Mouse (Mus musculus) gastrocnemius, postnatal 14 days (tissue): ENCODE measurements around the gene Vwf. TPM values are rescaled to one million over a fixed set of nuclear protein-coding genes. Genes with fewer than 3 reads are reported as not detected.

ENCODE experiments used
- DNase-seq: peaks from one replicate; pipeline ENCODE4 v3.0.0; 2021; ENCODE audit warnings: mixed read lengths
- intact Hi-C: fragments of 180-260 bp; cut with DNase I; formaldehyde crosslinking; loops from one replicate; pipeline ENCODE4 v1.15.1; 2025; ENCODE audit warnings: low total_unique reads
- total RNA-seq, 2 experiments: library from RNA; stranded (reverse); gene quantifications; 2 replicates each; pipeline ENCODE4 v1.2.3; 2021

Gene Vwf
- total RNA-seq, 2 experiments from 2014 or later = 25.4 to 29.5 TPM

DNA sequence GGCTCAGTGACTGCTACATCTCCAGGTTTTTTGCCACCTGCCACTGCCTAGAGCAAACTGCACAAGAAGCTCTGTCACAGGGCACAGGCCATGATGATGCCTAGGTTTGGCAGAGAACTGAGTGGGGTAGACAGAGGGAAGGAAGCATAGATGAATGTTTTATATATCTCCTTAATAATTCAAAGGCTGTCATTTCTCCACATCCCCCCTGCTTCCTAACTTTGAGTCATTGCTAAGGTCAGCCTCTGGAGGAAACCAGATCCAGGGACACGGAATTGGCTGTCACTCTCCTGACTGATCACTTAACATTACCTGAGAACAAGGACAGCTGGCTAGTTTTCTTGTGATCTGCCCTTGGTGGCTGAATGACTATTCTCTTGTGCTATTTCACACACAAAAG, 141.4 kb downstream of the Vwf start:
- DNase-seq = no peak
- intact Hi-C loops = no loop called here

DNA sequence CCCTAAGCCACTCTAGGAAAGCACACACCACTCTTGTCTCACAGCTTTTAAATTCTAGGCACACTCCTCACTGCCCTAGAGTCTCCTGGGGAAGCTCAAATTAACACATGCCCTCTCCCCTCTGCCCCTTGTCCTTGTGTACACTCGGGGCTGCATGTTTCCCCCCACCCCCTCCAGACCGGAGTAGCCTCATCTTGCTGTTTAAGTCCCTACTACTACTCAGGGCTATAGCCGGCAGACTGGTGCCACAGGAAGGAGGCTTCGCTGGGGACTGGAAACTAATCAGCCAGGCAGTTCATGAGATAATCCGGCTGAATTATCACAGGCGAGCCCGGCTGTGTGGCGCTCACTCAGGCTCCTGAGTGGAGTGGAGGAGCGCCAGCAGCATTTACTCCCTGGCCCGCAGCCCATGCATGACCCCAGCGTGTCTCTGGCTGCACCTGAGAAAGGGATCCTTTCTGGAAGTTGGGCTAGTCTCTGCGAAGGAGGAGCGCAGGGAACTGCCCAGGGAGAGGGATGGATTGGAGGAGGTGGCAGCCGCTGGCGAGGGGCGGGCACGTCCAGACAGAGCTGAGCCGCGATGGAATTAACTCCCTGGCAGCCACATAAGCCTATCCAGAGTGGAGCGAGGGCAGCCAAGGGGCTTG, 143.6 kb downstream of the Vwf start, which contains the start of gene Ano2:
Gene Ano2, plus strand, starts transcription at position 363 of the 647 bp plus-strand sequence.
- intact Hi-C loops = no loop called here
- DNase-seq = no peak

DNA sequence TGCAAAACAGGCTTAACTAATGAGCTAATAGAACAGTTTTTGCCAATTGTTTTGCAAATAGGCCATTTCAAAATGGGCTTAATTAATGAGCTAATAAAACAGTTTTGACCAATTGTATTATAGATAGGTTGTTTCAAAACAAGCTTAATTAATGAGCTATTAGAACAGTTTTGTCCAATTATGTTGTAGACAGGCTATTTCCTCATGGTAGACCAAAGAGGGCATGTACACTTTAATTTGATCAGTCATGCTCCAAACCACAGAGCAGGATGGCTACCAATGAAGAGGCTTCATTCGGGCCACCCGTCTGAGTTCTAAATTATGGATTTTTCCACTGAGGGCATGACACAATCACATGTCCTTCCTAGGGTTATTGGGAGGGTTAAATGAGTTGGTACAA, 154.6 kb downstream of the Vwf start:
- no peak for DNase-seq
- intact Hi-C loops = no loop called here

DNA sequence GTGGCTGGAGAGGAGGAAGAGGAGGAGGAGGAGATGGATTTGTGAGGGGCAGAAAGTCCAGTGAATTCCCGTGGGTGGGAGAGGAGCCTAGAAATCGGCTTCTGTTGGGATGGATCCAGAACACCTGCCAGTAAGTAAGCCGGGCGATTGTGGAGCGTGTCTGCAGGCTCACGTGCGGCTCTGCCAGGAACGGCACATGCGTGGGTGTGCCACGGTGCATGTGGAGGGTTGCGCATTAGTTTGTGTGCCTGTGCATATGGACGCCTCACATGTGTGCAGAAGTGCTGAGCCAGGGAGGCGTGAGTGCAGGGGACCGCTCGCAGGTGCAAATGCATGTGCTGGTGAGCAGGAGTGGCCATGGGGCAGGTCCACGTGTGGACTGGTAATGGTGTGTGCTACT, 164.7 kb downstream of the Vwf start:
- DNase-seq = no peak
- intact Hi-C loops = no loop called here

DNA sequence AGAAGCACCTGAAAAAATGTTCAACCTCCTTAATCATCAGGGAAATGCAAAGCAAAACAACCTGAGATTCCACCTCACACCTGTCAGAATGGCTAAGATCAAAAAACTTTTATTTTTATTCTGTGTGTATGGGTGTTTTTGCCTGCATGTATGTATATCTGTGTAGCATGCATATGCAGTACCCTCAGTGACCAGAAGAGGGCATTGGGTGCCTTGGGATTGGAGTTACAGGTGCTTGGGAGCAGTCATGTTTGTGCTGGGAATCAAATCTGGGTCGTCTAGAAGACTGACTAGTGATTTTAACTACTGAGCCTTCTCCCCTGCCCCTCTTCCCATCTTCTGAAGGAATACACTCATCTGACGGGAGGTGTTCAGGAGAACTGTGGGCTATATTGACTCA, 179.8 kb downstream of the Vwf start:
- DNase-seq = no peak
- intact Hi-C loops = no loop called here

DNA sequence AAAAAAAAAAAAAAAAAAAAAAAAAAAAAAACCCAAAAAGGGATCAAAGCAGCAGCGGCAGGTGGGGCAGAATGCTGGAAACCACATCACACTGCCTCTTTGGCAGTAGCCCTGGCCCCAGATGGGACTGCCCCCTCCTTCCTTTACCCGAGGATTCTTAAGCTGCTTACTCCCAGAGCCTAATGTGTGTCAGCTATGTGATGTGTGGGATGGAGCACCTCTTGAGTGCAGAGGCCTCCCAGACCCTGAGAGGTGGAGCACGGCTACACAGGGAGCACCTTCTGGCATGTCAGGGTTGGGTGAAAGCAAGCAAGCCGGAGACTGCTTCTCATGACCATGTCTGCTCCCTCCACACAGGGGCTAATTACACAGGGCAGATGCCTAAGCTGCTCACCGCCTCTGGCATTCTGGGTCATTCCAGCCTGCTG, 180.9 kb downstream of the Vwf start:
- intact Hi-C loops = no loop called here
- DNase-seq = no peak

DNA sequence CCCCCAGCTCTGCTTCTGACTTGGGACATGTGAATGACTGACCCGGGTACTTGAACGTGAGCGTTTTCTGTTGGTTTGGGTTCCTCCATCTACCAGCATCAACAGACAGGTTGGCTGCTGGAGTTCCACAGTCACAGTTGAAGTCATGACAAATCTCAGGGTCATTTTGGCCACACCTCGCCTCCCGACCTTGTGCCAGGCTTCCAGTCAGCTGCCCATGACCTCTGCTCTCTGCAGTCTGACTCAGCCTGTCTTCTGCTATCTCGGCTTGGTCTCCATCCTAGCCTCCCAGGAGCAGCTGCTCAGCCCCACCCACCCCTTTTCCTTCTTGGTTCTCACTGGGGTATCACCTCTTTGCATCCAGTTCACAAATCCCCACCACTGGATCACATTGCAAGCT, 182.9 kb downstream of the Vwf start:
- intact Hi-C loops = no loop called here
- DNase-seq = no peak

DNA sequence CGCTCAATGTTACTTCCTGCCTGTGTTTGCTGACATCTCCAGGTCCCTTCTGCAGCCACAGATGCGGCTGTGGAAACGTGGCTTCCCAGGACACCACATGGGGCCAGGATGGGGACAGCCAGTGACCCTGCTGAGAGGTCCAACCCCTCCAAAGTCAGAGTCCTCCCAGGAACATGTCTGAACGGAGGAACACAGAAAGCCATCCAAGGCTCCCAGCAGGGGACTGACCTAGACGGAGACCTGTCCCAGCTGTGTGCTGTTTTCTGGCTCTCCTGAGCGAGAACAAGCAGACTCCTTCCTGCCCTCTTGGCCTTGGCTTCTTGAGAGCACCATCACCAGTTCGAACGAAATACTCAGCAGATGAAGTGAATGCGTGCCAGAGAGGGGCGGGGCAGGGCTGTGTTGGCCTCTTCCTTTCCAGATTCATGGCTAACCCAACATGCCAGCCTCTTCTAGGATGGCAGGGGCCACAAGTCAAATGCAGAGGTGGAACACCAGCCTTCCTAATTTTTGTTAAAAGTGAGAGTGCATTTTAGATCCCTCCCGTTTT, 183.5 kb downstream of the Vwf start:
- intact Hi-C loops = no loop called here
- no peak for DNase-seq

Other genes starting within 250 kb of the Vwf start
- 10 to 100 TPM; 24.8 to 26.3 TPM for gene Ltbr, start 232.9 kb upstream of the Vwf start, total RNA-seq
- gene Scnn1a, start 226.1 kb upstream of the Vwf start, total RNA-seq = under 1 TPM; 0.22 to 0.27 TPM
- 10 to 100 TPM; 42.1 to 42.3 TPM for gene Tnfrsf1a, start 197.4 kb upstream of the Vwf start, total RNA-seq
- gene Plekhg6, start 166.0 kb upstream of the Vwf start, total RNA-seq = not detected
- 10 to 100 TPM; 47.6 to 76.0 TPM for gene Cd9, start 52.0 kb upstream of the Vwf start, total RNA-seq
- gene Ano2, start 143.6 kb downstream of the Vwf start, total RNA-seq = under 1 TPM; 0.10 to 0.18 TPM